Mouse (Mus musculus) G1E (cell line): ENCODE data around the gene Il11.
"Not testable (repeated sequence)": the region's sequence is repeated elsewhere in the genome, so short reads cannot be mapped to it uniquely, and the experiment has no call there.

Experiments
- CTCF ChIP-seq: IDR thresholded peaks from 2 replicates; pipeline ENCODE4 v1.5.1; 2012; ENCODE audit warnings: low read depth, low read length, inconsistent platforms, mixed read lengths
- GATA1 ChIP-seq: IDR thresholded peaks from 2 replicates; pipeline ENCODE4 v1.6.1; 2012; ENCODE audit warnings: borderline replicate concordance, low read length, inconsistent platforms, mixed read lengths
- GATA2 ChIP-seq: IDR thresholded peaks from 2 replicates; pipeline ENCODE4 v1.6.1; 2012; ENCODE audit warnings: low read depth, low read length, inconsistent platforms, borderline replicate concordance
- POLR2AphosphoS5 ChIP-seq: IDR thresholded peaks from 2 replicates; pipeline ENCODE4 v1.6.1; 2012; ENCODE audit warnings: low read depth, low read length, inconsistent platforms; ENCODE audit not compliant: insufficient replicate concordance
- TAL1 ChIP-seq: conservative IDR thresholded peaks from 2 replicates; pipeline ENCODE4 v1.6.1; 2012; ENCODE audit warnings: low read depth, low read length, inconsistent platforms, mixed read lengths

DNA sequence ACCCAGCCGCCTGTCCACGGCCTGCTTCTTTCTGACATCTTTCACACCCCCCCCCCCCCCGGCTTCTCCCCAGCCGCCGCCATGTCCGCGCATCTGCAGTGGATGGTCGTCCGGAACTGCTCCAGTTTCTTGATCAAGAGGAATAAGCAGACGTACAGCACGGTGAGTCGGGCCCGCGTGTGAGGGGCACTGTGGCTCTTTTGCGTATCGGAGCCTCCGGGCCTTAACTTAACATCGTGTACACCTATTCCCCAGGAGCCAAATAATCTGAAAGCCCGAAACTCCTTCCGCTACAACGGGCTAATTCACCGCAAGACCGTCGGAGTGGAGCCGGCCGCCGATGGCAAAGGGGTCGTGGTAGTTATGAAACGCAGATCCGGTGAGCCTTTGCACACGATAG is 10.6 kb upstream of the Il11 start:
- TF ChIP-seq GATA1, CTCF, POLR2AphosphoS5, TAL1, GATA2: not testable (repeated sequence)
